Mouse (Mus musculus): ENCODE measurements around the gene Fam162b. TPM values are rescaled to one million over a fixed set of nuclear protein-coding genes. Genes with fewer than 3 reads are reported as not detected.

Gene Fam162b
- total RNA-seq, 4 experiments from 2014 or later, result not detected

Other genes with a start within 250 kb of the Fam162b start
- 1 to 10 TPM; 1.3 to 8.4 (median 3.5) TPM for gene Gm49339, start 109.9 kb downstream of the Fam162b start, total RNA-seq (2022)
- gene Lilr4b, start 109.9 kb downstream of the Fam162b start, total RNA-seq (2022), result 10 to 100 TPM in 2 of 4 experiments, 1 to 10 TPM in 2; 2.8 to 17.4 (median 9.5) TPM
- gene Lilrb4a, start 99.6 kb downstream of the Fam162b start, total RNA-seq (2022), result 10 to 100 TPM in 2 of 4 experiments, 1 to 10 TPM in 2; 4.4 to 11.9 (median 8.4) TPM
- gene Gprc6a, start 40.9 kb upstream of the Fam162b start, total RNA-seq (2022), result not detected
- not detected for gene Rfx6, start 87.2 kb upstream of the Fam162b start, total RNA-seq (2022)

All from adrenal gland, adult 8-10 months (tissue).